Mouse (Mus musculus) kidney, adult 9 months (tissue): ENCODE measurements at regions not wholly inside any gene's neighbourhood (a gene's known extent, or its start where the extent isn't known, plus 50 kb on each side); places are given as distances from the start of the nearest gene placed in this dataset.
A peak's percentile ranks its signal among the peaks of the same experiment; 100 is the strongest.

Experiments
- DNase-seq: peaks from one replicate; pipeline ENCODE4 v3.0.0; 2022

DNA sequence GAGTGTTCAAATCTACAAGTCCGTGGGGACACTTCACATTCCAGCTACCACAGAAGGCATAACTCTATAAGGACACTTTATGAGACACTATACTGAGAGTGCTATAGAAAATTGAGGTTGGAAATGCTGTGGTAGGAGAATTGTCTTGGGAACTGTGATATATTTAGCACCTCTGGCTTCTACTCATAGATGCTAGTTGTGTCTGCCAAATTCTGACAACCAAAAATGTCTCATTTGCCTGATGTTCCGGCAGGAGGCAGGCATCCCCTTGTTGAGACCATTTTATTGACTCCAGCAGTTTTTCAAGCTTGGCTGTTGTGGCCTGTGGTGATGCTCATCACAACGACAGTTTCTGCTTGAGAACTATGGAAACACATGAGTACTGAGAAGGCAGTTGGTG lies 387.9 kb downstream of the Etnk1 start:
- DNase-seq, result no peak

DNA sequence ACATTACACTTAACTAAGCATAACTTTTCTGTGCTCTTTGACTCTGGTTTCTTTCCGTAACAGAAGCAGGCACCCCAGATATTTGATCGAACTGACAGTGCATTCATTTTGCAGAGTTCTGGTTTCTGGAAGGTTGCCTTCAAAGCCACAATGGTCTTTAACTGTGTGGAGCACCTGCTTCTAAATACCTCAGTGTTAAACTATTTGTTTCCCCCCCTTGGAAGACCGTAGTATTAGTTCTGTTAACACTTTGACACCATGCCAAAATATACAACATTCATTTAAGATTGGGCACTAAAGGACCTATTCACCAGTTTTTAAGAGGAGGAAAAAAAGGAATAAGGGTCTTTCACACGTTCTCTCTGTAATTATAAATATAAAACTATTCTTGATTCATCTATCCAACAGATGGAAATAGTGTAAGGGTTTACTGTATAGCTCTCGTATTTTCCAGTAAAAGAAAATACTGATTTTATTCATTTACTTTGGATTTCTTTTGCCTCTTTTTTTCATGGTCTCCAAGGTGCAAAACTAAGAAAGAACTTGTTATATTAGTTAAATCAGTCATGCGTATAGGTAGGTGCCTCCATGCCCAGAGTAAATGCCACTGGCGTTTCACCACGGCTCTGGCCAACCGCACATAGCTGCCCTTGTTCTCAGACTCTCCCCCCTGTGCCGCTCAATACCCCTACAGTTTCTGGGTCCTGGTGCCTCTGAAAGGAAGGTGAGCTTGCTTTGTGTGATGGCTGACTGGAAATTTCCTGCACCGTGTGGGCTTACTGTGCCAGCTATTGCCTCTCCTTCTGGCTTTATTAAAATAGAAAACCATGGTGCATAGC lies 391.2 kb downstream of the Etnk1 start:
- no peak for DNase-seq

DNA sequence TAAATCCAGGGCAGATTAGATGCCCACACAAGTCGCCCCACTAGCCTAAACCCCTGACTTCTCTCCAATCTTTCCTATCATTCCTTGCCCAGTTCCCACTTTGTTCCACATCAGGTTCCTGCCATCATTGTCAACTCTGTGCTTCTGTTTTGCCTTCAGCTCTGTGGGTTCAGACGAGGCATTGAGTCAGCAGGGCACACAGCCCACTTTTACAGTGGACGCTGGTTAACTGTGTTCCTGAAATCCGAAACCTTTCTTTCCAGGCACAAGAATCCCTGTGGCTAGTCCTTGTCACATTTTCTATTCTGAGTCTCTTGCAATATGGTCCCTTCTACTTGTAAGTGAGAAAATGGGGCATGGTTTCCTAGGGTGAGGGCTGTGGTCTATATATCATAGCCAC lies 392.3 kb downstream of the Etnk1 start:
- DNase-seq, result no peak

DNA sequence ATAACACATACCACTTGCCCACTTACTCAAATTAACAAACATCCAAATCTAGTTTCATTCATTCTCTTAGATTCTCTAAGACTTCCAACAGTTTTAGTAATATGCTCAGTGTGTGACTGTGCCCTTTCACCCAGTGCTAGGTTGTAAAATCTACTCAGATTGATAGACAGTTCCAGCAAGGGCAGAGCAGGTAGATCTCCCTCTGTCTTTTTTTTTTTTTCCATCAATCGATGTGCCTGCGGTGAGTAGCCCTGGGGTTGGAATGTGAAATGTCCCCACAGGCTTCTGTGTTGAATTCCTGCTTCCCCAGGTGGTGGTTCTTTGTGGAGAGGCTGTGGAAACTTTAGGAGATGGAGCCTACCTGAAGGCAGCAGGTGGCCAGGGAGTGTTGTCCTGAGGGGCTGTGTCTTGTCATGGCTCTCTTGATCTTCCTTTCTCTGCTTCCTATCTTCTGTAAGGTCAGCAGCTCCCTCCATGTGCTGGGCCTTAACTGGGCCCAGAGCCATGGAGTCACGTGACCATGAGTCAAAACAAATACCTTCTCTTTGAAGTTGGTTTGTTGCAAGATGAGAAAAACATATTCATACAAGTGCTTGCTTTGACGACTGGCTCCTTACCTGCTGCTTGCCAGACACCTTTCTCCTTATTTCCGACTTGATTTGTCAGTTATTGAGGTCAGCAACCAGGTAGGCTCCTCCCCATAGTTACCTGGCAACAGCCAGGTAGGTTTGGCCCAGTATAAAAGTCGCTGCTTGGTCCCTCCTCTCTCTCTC lies 394.5 kb downstream of the Etnk1 start:
- no peak for DNase-seq

DNA sequence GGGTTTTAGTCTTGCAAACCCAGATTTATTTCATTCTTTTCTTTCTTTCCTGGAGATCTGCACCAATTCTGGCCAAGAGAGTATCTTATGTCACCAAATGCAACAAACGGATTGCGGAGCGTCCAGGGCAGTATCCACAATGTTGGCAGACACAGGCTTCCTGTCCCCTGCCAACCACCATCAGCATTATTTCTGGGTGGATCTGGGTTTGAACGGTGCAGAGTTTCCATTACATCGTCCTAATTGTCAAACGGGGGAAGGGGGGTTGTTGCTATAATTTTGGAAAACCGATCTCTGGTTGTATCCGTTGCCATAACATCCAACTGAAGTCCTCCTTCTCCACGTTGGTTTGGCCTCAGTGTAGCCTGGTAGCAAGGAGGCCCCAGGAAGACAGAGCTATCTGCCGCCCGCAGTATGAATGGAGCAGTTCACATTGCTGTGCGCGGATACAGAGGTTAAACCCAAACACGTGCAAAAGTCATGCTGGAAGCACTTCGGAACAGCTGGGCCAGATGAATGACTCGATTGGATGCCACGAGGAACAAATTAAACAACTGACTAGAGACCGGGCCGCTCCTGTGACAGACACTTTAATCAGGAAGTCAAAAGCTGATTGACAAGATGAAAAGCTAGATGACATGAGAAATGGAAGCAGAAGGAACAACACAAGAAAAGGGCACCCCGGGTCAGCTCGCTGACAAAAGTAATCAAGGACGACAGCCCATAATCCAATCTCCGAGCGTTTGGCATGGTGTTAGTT lies 404.5 kb downstream of the Etnk1 start:
- DNase-seq, result no peak

DNA sequence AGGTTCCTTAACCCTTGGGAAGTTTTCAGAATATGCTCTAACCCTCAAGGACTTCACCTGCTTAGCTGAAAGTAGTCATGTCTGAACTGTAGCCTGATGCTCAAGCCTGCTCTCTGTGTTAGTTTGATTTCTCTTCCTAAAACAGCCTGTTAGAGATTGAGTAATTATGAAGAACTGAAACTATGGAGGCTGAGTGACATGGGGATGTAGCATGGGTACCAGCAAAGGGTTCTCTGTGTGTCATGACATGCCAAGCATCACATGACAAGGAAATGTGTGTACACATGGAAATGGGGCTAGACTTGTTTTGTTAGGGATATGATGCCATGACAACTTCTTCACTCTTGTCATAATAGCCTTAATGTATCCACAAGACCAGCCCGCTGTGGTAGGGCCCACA lies 412.2 kb downstream of the Etnk1 start:
- no peak for DNase-seq

DNA sequence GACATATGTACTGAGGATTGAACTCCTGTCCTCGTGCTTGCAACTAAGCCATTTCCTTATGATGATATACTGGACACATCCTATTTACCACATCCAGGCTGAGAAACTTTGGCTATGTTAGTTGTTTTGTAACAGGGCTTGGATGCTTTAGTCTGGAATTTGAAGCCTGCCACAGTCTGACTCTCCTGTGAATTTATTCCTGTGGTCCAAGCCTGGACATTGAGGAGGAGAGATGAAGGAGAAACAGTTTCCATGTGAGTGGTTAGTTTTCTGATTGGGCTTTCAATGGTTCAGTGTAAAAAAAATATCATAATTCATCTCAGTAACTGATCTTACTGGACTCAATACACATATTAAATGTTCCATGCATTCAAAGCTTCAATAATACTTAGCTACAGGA lies 422.6 kb downstream of the Etnk1 start:
- no peak for DNase-seq

DNA sequence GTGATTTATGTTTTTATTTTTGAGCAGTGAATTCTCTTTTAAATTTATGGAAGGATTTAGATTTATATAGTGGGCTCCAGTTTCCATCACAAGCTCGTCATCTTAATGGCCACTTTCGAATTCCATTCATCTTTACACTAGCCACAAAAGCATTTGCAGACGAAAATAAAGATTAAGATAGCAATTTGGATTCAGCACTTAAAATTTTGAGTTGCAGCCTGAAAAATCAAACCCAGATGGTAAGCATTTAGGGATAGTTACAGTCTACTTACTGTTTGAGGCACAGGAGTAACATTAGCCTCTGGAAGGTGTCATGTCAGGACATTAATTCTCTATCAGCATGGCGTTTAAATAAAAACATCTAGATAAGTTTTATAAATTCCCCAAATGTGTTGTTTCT lies 423.2 kb downstream of the Etnk1 start:
- DNase-seq, result no peak

DNA sequence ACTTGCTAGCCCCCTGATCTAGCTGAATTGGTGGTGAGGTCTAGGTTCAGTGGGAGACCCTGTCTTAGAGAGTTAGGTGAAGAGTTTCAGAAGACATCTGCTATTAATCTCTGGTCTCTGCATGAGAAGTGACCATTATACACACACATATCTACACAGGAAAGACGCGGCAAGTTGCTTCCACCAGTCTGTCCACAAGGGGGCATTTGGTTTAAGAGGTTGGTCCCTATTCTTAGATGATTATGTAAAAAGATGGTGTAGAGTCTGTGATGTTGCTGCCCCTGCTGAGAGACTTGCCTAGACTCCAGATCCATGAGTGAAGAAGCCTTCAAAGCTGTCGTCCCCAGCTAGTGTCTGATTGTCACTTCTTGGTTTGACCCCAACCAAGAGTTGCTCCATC lies 425.5 kb downstream of the Etnk1 start:
- DNase-seq, result no peak

DNA sequence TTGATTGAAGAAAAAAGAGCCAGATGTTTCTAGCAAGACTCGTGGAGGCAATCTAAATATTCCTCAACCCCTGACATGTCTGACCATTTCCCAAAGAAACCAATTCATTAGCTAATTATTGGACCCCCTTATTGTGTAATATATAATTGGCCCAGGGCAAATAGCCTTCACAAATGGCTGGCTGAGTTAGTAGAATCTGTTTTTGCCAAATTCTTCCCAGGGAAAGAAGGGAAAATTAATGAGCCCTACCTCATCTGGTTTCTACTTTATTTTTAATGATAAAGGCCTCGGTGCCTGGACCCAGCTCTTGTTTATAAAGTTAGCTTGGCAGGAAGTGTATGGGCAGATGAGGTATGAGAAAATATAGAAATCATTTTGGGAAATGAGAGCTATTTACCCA lies 428.5 kb downstream of the Etnk1 start:
- DNase-seq, result no peak

DNA sequence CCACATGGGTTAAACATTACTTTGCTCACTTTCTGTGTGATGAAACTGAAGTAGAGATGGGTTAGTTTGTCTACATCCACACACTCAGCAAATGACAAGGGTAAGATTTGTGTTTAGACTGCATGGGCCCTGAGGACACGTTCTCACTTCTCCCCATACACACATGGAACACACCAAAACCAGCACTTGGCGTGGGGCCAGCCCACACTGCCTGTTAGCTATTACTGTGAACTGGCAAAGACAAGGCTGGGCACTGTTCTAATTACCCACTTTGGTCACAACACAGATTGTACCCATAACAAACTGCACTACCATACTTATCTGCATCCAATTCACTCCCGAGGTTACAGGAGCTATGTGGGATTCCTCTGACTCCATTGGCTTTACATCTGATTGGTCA lies 430.4 kb downstream of the Etnk1 start:
- DNase-seq, result peak; percentile 3

DNA sequence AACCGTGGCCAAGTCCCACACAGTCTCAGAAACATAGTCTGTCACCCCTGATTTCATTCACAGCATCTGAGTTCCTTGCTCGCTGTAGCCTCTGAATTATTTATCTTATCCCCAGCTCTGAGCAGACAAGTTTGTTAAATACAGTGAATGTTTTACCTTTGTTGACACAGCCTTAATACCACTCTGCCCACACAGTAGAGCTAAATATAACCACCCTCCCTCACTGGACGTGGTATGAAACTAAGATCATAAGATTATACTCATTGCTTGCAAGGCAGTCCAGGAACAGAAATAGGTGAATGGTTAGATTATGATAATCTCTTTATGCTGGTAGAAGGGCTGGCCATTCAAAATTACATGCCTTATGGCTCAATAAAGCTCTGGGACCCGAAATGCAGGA lies 431.9 kb downstream of the Etnk1 start:
- no peak for DNase-seq

DNA sequence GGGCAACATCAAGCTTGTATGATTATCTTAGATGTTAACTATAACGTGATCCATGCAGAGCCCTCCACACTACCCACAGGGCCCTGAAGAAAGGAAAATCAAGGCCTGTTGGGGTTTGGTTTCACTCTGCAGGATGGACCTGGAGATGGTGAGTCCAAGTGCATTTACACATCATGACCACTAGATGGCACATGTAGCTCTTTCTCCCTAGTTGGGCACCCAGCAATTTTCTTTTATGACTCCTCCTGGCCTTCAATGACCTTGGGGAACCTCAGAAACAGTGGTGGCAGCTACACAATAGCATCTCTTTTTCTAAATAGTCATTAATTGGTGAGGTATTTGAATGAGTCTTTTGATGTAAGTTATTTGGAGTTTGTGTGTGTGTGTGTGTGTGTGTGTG lies 442.1 kb downstream of the Etnk1 start:
- peak; percentile 37 for DNase-seq

DNA sequence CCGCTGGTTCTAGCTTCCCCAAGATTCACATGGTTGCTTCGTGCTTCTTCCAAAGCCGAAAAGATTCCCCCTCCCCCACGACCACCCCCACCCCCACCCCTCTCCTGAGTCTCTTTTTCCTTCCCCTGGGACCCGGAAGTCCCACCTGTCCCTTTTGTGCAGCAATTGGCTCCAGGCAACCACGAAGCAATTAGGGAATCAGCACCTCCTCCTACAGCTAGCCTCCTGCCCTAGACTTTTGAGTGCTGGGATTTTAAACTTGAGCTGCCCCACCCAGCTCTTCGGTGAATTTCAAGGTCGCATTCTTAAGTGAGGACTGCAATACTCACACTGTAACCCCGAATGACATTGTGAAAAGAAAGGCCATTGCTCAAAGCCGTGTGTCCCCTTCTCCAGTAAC lies 445.9 kb downstream of the Etnk1 start:
- DNase-seq, result no peak

DNA sequence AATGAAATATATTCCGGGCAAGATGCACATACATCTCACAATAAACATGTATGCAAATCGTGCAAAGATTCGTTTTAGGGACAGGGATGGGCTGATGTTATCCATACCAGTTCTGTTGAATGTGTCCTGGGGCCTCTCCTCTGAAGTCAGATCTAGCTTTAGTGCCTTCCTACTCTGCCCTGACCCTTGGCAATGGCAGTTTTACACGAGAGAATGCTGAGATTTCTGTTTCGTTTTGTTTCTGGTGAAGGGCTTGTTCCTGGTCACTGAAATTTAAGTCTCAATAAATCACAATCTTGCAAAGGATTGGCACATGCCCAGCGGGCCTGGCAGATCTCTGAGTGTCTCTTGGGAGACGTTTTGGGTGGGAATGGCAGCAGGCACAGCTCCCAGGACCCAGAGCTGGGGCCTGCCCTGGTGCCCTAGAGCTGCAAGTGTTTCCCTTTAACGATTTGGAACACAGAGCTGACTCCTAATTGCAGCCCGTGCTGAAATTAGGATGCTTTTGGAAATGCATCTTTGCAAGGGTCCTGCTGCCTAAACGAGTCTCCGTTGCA lies 447.5 kb downstream of the Etnk1 start:
- DNase-seq, result no peak

DNA sequence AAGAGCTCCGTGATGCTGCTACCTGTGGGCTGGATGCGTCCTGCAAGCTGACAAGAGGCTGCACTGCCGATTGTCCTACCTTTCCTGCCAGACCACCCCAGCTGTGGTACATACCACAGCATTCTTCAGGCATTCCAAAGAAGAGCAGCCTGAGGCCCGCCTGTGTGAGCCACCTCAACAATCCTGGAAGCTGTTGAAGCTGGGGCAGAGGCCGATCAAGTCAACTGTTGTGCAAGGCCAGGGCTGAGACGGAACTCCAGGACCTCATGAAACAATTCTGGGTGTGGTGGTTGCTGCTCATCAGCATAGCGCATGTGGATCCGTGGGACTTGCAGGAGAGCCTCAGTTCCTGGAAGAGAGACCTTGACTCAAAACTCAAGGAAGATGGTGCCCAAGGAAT lies 448.3 kb downstream of the Etnk1 start:
- no peak for DNase-seq

DNA sequence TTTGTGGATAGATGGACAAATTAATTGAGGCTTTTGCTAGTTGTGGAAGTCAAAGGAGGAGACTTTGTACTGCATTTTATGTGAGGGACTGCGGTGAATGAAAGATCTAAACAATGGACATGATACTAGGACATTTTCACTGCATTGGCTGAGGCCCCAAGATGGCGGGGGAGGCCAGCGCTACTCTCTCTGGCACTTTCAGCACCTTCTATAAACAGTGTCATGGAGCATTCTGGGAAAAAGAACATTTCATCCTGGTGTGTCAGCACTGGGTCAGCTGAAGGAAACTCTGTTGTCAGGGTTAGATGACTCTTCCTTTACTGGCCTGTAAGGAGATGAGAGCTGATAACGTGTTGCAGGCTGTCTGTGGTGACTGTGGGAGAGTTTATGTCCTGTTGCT lies 449.4 kb downstream of the Etnk1 start:
- DNase-seq, result no peak

DNA sequence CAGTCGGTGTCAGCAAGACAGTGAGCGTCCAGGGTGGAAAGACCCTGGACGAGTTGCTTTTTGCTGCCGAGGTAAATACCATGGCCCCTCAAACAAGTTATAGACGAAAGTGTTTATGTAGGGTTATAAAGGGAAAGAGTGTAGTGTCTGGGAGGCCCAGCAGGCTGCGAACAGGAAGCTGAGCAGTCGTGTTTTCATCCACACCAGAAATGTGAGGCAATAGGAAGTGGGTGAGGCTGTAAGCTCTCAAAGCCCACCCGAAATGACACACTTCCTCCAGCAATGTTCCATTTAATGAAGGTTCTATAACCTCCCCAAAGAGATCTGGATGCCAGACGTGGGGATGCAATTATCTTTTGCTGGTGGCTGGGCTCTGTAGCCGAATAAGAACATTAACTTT lies 451.5 kb downstream of the Etnk1 start:
- DNase-seq, result no peak

DNA sequence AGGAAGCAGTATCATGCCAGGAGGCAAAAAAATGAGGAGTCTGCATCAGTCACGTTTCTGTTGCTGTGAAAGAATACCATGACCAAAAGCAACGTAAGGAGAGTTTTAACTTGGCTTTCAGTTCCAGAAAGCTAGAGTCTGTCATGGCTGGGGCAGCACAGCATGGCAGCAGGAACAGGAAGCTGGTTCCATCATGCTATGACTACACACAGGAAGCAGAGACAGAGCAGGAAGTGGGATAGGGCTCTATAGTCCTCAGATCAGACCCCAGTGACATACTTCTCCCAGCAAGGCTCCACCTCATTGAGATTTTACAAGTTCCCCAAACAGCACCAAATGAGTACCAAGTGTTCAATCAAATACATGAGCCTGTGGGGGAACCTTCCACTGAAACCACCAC lies 453.6 kb downstream of the Etnk1 start:
- no peak for DNase-seq

DNA sequence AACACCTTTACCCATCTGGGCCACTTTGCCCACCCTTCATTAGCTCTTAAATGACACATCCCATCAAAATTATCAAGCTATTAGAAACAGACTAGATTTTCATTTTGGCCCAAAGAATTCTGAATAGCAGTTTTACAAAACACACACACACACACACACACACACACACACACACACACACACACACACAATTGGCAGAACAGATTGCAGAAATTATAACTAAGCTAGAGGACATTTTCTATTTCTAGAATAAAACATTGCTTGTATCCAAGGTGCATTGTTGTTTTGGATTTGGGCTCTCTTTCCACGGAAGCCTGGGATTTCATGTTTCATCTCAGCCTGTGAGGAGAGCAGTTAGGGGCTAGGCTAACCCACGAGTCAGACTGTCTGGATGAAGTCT lies 455.1 kb downstream of the Etnk1 start:
- no peak for DNase-seq

DNA sequence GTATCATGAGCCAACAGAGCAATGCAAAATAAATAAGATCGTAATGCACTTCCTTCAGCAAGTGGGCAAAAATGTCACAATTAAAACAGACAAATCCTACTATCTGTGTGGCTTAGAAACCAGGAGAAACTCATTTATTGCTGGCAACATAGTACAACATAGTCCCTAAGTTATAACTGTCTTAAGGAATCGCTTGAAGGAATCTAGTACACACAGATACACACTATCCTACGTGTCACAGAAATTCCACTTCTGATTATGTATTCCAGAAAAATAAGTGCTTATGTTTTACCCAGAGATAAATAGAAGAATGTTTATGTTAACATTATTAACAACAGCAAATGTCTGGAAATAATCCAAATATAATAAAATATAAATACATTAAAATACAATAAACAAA lies 457.9 kb downstream of the Etnk1 start:
- no peak for DNase-seq

DNA sequence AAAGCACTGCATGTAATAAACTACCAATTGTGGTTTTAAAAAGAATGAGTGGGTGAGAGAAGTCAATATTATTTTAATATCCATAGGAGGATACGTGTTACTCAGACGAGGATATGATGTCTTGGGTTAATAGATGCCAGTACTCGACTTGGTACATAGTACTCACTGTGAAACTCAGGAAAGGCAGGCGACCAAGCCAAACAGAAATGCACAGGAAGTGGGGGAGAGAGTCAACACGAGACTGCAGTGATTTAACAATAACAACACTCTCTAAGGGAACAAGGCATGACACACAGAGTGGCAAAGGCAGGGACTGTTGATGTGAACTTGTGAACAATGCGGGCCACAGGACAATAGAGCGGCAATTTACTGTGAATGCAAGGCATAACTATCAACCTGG lies 464.6 kb downstream of the Etnk1 start:
- DNase-seq, result no peak

DNA sequence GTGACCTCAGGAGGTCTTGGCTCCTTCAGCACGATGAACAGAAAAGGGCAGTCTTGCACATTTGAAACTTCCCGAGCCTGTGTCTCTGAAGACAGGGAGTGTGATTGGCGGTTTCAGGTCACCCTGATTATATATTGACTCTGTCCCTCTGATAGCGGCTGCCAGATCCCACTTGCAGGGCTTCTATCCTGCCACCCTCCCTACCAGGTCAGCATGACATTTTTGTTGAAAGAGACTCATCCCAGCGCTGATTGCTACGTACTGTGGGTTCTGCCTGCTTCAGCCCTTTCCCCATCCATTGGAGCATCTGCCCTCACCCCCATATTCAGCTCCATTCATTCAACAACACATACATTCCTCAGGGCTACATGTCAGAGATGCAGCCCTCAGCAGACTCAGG lies 466.7 kb downstream of the Etnk1 start:
- peak; percentile 17 for DNase-seq

DNA sequence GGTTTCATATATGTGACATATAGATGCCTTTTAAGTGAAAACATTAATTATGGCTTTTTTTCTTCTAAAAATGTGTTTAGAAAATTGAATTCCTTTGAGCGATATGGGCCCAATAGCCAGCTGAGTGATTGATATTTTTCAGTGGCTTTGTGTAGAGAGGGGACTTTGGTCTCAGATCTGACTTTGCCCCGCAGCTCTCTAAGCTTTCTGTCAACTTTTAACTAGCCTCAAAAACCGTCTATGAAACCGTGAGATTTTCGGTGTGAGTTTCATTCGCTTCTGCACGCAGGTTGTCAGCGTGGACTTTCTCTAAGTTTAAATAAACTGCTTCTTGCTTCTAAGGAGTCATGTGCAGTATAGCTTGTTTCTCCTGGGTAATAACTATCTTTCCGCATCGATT lies 467.3 kb downstream of the Etnk1 start:
- DNase-seq, result peak; percentile 58
